Mouse (Mus musculus): ENCODE measurements around the gene Ifitm10.
A peak's percentile ranks its signal among the peaks of the same experiment; 100 is the strongest.
"Not testable (repeated sequence)": the region's sequence is repeated elsewhere in the genome, so short reads cannot be mapped to it uniquely, and the experiment has no call there.

Gene Ifitm10

DNA sequence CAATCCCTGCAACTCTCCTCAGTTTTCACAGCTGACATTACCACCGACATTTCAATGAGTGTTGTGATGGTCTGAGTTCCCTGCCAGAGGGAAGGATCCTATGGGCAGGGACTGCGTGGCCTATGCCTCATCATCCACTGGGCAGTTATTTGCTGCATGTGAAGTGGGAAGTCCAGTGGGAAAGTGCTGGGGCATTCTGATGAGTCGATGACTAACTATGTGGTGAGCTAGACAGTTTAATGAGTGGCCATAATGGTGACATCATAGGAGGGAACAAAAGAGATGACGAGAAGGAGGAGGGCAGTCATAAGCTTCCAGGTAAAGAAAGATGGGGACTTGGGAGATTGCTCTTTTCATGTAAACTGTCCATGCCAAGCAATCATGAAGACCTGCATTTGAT is 10.4 kb downstream of the Ifitm10 start:
- DNase-seq (ENCODE audit: low read depth): peak; percentile 61

DNA sequence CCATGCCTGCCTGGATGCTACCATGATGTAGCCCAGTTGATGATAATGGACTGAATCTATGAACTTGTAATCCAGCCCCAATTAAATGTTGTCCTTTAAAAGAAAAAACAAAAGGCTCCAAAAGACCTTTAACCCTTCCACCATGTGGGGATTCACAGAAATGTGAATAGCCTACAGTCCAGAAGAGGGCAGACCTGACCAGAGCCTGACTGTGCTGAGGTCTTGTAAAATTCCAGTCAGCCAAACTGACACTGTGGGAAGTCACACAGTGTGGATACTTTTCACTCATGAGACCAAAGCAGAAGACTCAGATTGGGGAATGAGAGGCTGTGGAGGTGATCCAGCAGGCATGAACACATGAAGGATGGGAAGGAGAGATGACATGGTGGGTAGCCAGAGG is 12.8 kb downstream of the Ifitm10 start:
- peak; percentile 60 for DNase-seq (ENCODE audit: low read depth)

DNA sequence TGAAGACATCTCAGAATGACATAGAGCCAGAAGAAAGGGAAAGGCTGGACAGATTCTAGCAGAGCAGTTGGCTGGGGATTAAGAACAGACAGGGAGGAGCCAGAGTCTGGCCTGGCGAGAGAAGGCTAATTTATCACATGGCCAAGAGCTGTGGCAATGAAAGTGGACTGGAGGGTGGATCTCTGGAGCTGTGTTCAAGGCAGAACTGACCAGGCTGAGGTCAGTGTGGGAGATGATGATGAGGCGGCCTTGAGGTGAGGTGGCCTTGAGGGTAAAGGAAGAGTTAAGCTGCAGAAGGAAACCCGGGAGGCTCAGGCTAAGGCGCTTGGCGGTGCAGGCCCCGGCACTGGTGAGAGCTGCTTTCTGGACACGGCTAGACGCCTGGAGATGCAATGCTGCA is 14.4 kb downstream of the Ifitm10 start:
- DNase-seq (ENCODE audit: low read depth): peak; percentile 78

DNA sequence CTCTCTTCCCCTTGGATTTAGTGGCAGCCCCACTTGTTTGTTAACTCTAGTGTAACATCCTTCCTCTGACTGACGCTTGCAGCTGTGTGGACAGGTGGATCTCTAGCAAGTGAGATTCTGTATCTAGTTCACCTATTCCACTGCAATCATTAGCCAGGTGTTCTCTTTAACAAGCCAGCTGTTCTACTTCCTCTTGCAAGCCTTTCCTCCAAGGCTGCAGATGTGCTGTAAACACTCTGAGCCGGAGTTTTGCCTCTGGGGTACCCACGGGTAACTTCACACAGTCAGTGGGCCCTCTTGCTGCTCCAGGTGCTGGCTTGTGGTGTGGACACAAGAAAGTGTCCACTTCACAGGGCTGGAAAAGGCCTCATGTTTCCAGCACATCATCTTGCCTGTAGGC is 16.0 kb downstream of the Ifitm10 start:
- DNase-seq (ENCODE audit: low read depth): no peak

DNA sequence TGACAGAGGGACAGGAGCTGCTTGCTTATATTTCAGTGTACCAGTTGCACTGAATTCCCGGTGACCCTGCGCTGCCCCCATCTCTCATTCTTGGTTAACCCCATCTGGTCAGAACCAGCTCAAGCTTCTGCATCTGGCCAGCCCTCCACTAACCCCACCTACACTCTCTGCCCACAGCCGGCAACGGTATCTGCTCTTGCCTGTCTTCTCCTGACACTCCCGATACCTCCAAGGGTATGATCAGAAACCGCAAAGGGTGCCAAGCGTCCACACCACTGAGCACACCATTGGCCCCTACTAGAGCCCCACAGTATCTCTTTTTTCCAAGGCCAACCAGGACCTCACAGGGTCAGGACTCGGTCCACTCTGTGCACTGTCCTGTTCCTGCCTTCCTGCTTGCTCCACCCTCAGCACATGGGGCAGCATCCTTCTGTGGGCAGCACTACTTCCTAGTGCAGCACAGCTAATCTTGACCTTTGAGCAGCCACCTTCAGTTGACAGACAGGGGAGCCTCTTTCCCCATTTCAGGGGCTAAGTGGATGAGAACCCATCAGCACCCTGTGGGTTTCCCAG is 18.8 kb downstream of the Ifitm10 start:
- peak; percentile 42 for DNase-seq (ENCODE audit: low read depth)

DNA sequence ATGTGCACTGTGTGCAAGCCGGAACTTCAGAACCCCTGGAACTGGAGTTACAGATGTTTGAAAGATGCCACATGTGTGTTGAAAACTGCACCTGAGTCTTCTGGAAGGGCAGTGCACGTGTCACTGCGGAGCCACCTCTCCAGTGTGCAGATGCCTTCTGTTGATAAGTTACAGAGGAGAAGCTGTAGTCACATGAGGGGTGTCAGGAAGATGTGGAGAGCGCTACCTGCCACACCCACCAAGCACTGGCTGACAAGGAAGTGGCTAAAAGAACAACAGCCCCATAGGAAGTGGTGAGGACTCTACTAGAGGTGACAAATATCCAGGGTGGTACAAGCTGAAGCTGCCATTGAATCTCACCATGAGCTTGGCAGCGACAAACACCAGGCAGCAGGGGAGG is 19.7 kb downstream of the Ifitm10 start:
- DNase-seq (ENCODE audit: low read depth): peak; percentile 88

DNA sequence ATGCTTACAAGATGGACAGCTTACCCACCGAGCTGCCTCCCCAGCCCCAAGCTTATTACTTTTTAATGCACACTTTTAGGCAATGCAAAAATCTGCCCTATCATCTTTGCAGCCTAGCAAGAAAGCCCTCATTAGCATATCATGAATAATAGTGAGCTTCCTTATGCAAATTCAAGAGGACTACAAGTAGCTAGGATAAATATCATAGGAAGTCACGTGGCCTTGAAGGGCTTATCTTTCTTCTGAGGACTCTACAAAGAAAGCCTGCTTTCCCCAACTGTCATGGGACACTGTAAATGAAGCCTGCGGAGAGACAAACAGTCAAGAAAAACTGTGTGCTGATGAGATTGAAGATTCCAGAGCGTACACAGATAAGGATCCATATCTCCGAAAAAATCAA is 22.0 kb downstream of the Ifitm10 start:
- DNase-seq (ENCODE audit: low read depth): peak; percentile 77

DNA sequence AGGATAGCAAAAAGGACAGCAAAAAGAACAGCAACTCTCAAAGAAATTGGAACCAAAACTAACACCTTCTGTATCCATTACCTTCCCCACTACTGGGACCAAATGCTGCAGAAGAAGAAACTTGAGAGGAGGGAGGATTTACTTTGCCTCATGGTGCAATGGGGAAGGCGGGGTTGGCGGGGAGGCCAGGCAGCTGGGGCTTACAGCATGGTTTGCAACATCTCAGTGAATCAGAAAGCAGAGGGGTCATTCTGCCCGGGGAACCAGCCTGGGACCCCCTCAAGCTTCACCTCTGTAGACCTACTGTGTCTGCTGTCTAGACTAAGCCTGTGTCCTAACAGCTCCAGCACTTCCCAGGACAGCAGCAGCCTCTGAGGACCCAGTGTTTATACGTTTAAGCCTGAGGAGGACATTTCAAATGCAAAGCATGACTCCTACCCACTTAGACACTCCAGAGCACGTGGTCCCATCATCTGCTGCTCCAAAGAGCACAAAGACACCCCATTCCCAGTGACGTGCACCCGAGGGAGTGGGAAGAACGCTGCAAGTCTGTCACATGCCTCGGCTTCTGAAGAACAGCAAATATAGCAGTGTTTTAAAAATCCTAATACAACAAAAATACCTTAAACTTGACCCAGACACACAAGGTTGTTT is 24.1 kb downstream of the Ifitm10 start:
- DNase-seq (ENCODE audit: low read depth): peak; percentile 61

DNA sequence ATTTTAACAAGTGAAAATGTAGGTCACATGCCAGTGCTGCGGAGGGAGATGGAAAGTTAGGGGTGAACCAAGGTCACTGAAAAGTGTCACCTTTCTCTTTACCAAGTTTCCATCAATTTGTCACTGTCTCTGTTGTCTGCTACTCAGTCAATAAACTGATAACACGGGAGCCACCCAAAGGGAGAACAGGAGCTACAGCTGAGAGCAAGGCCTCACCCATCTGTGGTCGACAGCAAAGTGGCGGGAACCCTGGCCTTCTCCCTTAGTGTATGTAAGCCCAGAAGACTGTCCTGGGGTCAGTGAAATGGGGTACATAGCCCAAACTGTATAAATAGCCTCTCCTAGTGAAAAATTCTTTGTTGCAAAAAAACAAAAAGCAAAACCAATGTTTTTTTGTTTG is 26.0 kb downstream of the Ifitm10 start:
- DNase-seq (ENCODE audit: low read depth): no peak

DNA sequence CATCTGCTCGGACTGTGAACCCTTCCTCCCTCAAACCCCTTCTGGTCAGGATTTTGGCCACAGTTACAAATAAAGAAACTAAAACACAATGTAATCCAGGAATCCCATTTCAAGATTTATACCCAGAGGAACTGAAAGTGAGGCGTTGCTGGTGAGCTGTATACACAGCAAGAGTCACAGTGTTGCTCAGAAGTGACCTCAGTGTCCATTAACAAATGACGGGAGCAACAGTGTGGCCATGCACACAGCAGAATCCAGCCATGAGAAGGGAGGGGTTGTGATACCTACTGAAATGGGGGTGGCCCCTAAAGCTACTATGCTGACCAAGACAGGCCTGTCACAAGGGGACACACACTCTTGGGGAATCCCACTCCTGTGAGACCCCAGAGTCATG is 31.3 kb downstream of the Ifitm10 start:
- no peak for DNase-seq (ENCODE audit: low read depth)

DNA sequence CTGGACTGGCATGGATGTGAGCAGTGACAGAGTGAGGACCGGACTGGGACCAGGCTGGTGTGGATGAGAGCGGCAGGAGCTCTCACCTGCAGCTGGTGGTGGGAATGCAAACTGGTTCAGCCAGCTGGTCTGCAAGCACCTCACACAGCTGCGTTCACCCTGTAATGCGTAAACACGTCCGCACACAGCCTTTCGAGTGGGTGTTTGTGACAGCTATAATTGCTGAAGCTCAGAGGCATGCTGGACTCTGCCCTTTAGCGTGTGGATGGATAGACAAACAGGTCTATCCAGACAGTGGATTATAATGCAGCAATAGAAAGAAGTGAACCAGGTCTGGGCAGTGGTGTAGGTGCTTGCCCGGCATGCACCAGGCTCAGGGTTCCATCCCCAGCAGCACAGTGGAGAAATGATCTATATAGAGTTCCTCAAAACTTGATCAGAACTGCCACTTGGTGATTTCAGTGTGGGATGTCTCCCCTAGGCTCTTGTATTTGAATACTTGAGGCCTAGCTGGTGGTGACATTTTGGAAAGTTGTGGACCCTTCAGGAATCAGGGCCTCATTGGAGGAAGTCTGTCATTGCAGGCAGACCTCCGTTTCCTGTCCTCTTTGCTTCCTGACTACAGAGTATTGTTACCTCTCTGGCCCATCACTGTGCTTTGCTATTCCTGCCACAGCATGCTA is 31.8 kb downstream of the Ifitm10 start:
- peak; percentile 19 for DNase-seq (ENCODE audit: low read depth)

DNA sequence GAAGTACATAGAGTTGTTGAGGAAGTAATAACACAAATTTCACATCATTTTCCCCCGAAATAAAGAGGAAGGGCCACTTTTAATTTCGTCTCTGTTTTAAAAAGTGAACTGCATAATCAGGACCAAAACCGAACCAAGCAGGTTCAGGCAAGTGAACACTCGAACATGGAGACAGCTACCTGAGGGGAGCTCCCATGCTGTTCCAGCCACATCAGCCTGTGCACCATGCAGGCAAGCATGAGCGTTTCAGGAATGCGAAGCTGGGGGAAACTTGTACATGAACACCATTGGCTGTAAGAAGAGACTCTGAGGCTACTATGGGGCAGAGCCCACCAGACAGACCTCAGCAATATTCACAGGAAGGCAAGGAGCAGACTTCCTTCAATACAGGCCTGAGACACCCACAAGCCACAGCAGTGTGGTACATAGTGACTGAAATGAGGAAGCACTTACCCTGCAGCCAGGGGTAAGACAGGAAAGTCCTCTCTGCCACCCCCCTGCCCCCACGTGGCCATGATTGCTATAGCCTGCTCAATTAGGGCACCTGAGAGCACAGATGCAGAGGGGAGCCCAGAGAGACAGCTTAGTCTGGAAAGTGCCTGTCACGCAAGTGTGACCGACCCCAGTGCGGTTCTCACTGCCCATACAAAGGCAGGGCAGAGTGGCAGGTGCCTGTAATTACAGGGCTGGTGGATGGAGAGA is 33.1 kb downstream of the Ifitm10 start:
- DNase-seq (ENCODE audit: low read depth): peak; percentile 84

DNA sequence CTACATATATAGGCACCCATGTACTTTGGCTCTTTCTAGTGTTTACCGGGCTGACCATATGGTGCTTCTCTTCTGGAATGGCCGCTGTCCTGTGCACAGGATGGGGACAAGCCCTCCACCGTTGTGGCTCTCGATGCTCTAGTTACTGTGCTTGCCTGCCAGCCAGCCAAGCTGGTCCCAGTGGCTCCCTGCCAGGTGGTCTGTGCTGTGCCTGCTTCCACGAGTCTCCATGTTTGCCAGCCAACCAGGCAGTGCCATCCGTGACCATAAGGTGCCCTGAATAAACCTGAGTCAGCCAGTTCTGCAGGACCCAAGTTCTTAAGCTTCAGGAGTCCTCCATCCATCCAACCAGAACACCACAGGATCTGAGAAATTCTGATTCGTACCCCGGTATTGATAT is 38.4 kb downstream of the Ifitm10 start:
- DNase-seq (ENCODE audit: low read depth): no peak

DNA sequence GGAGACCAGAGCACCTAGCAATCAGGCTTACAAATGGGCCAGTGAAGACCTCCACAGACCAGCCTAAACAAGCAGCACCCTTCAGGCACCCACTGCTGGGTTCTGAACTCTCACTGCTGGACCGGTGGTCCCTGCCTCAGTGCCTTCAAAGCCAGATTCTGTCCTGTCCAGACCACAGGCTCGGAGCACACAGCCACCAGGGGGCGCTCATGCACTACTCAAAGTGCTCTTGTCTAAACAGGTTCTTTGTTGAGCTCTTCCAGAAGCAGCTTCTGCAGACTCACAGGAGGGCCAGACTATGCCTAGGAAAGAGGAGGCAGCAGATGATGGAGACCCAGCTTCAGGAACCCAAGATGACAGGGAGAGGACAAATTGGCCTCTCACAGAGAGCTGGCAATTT is 39.3 kb downstream of the Ifitm10 start:
- DNase-seq (ENCODE audit: low read depth): peak; percentile 87

DNA sequence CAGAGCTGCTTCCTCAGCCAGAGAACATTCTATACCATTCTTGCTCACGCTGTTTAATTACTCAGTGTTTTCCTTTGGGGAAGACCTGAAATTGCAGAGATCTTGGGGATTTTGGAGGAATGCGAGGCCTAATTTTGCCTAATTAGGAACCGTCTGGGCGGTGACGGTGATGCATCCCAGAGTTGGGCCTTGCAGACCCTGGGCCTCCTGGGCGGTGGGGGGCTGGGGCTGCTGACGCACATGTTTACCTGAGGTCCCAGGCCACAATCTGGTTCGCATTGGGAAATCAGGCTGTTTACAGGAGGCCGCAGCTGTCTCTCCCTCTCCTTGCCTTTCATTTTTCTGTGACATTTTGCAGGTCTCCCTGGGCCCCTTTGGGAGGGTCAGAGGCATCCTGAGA is 40.8 kb downstream of the Ifitm10 start:
- not testable (repeated sequence) for DNase-seq (ENCODE audit: low read depth)

DNA sequence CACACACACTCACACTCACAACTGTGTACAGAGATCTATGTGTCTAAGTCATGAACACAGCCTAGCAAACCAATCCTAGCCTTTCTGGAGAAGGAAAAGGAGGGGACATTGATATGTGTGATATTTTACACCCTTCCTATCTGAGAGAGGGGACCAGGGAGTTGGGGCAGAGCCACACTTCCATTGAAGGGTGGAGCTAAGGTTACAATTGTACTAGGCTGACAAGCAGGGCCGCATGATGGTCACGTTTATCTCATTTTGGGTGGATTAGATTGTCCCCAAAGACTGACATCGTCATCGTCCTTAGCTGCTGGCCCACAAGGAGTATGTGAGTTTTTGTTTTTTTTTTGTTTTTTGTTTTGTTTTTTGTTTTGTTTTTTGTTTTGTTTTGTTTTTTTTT is 42.3 kb downstream of the Ifitm10 start:
- DNase-seq (ENCODE audit: low read depth): no peak

DNA sequence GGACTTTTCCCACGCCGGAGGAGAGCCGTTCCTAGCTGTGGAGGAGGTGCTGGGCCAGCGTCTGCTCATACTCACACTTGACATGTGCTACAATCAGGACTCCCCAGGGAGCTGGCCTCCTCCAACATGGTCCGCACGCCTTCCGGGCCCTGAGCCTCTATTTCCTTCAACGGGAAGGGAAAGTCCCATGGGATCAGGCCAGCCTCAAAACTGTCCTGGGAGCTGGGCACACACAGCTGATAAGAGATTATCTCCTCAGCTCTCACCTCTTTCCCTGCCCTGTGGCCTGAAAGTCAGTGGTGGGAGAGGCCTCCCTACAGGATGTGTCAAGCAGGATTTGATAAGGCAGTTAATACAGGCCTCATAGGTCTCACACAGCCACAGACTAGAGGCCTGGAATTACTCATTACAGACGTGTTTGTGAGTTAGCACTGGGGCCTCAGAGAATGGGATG is 43.3 kb downstream of the Ifitm10 start:
- DNase-seq (ENCODE audit: low read depth): no peak

DNA sequence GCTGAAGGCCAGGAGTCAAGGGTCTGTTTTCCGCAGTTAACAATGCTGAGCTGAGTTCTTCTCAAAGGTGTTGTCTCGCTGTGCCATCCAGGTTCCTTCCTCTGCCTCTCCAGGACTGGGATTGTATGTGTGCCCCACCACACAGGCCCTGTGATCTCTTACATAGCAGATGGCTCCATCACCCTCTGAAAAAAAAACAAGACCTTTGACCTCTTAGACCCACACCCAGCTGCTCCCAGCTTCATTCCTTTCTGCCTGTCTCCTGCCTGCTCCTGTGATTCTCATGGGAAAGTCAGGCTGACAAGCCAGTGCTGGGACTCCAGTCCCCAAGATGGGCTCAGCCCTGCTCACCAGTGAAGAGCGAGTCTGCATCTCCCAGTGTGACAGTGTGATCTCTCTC is 45.0 kb downstream of the Ifitm10 start:
- no peak for DNase-seq (ENCODE audit: low read depth)

DNA sequence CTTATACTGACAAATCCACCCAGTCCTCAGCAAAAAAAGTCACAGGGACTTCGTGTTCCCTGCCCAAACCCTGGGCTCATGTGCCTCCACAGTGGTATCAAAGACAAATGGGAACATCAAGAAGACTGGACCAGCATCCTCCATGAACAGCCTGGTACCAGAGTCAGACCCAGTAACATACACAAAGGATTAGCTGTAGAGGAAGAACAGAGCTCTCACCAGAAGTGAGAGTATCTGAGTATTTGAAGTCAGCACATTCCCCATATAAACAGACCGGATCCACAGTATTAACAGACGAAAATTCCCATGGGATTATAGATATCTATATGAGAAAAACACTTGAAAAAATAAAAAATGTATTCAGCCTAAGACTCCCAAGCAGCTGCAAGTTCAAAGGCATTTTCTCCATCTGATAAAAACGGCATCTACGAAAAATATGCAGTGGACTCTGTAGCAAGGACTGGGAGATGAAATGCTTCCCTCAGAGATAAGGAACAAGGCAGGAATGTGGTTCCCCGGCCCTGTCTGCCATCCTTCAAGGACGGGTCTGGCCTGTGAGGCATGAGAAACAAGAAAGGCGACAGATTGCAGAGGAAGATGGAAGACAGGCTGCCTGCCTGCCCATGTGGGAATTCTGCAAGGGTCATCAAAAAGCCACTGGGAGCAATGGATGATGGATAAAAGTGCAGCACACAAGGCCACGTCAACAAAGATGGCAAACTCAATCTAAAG is 46.7 kb downstream of the Ifitm10 start:
- no peak for DNase-seq (ENCODE audit: low read depth)

DNA sequence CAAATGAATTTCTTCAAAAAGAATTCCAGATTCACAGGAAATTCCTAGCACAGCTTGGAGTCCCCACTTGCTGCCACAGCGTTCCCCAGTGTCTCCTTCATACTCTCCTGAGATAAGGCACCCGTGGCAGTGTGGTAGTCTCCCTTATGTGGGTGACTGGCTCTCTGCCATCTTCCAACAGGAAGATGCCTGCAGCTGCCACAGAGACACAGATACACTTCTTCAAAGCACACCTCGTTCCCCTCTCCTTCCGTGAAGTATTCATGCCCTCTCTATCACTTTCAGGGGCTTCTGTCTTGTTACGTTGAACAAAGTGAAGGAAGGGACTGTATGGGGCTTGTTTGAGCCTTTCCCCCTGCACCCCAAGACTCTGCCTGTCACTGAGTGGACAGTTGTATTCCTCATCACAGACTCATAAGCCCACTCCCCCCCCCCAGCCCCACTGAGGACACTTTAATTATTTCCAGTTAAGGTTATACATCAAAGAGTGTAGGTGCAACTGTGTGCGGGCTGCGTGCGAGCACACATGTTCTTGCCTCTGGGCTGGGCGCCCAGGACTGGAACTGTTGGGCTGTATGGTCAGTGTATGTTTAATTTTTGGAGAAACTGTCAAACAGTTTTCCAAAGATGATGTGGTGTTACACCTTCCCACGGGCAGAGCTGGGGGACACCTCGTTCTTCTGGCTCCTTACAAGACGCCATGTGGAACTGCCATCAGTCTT is 50.0 kb downstream of the Ifitm10 start:
- DNase-seq (ENCODE audit: low read depth): no peak

DNA sequence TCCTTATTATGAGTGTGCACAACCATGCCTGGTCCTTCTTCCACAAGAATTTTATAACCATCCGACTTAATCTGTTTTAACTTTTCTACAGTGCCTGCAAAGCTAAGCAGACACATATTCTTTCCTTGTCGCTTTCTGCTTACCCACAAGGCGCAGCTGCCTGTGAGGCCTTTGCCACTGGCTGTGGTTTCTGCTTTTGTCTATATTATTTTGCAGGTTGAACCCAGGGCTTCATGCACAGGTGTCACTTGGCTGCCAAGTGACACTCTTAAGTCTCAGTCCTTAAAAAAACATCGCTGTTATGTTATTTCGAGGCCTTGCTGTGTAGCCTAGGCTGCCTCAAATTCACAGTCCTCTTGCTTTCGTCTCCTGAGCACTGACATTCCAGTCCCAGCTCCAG is 50.9 kb downstream of the Ifitm10 start:
- no peak for DNase-seq (ENCODE audit: low read depth)
